Mouse (Mus musculus): ENCODE results near the gene Nipal4. TPM values are rescaled to one million over a fixed set of nuclear protein-coding genes. Genes with fewer than 3 reads are reported as not detected.

Gene Nipal4
- total RNA-seq, 2 experiments from 2014 or later, result not detected

DNA sequence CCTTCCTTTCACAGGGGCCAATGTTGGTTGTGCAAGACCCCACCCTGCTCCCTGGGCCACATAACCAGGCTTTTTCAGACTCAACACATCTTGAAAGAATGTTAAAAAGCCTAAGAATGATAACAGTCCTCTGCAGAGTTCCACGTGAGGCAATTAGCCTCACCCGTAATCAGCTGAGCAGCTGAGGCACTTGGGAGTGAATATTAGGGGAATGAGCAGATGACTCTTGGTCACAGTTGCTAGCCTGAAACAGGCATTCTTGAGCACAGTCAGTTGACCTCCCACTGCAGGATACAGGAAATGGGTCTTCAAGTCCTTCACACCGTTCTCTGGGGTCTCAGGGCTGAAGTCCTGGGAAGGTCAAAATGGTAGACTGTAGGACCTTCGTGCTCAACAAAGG lies 44.6 kb downstream of the Nipal4 start:
- no peak for ATAC-seq (replicated peaks; ENCODE audit: low FRiP score, poor library complexity, severe bottlenecking)

DNA sequence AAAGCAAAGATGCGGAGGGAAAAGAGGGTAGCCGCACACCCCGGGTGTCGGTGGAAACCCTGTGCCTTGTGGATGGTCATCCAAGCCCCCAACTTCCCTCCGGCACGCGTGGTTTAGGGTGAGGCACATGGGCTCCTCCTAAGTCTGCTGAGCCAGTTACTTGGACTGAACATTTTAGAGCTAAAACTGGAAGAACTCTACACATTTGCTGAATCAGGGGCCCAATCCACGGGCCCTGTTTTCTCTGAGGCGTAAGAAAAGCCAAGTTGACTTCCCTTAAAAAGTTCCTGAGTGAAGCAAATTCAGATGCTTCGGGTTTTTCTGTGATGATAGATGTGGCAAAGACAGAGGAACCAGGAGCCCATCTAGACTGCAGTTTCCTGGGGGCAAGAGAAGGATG lies 46.2 kb downstream of the Nipal4 start:
- ATAC-seq (replicated peaks; ENCODE audit: low FRiP score, poor library complexity, severe bottlenecking), result no peak

DNA sequence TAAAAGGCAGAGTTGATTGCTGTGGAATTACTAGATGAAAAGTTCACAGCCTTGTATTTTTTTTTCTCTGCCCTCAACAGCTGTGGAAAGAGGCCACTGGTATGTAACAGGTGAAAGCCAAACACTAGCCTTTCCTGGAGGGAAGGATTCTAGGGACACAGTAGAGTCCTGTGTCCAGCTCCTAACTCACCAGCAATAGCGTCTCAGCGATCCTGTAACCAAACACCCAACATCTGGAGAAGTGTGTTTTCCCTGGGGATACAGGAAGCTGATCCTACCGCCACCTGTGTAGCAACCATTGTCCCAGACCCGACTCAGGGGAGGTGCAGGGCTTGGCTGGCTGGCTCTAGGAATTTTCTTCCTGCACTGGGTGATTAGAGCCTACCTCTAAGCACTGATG lies 46.7 kb downstream of the Nipal4 start:
- ATAC-seq (replicated peaks; ENCODE audit: low FRiP score, poor library complexity, severe bottlenecking), result no peak

DNA sequence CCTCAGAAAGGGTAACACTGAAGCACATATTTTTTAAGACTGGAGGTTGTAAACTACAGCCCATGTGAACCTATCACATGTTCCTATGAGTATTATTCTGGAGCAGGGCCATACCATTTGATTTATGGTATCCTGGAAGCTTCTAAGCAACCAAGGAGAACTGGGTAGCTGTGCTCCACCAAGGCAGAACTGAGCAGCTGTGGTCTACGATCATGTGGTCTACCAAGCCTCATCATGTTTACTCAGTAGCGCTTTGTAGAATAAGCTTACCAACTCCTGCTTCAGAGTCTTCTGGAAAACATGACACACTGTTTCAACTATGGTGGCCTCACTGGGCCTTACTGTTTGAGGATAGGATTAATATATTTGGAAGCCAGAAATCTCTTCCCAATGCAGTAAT lies 49.8 kb downstream of the Nipal4 start:
- ATAC-seq (replicated peaks; ENCODE audit: low FRiP score, poor library complexity, severe bottlenecking), result no peak

DNA sequence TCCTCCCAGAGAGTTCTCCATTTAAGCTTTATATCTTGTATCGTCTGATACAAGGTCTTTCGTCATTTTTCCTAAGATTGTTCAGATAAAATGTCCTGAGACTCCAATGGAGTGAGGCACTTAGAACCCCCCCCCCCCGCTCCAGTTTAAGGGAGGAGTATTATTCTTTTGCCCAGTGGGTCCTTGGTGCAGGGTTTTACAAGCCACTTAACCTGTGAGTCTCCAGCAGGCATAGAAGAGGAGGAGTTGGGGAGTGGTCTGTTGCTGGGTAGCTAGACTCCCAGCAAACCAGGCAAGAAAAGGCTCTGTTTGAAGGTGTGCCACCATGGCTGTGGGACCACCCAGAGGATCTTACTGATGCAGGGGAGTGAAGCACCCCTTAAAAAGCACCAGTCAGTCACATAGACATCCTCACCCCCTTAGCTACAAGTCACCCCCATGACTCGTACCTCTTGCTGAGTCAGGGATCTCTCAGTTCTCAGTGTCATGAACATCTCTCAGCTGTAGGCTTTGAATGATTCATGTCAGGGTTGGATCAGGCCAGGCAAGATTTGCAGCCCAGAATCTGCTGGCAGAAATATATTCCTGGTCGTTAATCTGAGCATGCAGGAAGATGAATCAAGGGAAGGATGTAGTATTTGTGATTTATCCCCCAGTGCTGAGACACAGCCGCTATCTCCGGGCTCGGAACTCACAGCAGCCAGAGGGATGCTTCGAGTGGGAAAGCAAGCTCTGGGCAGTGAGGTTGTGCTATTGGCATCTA lies 50.7 kb downstream of the Nipal4 start:
- no peak for ATAC-seq (replicated peaks; ENCODE audit: low FRiP score, poor library complexity, severe bottlenecking)

DNA sequence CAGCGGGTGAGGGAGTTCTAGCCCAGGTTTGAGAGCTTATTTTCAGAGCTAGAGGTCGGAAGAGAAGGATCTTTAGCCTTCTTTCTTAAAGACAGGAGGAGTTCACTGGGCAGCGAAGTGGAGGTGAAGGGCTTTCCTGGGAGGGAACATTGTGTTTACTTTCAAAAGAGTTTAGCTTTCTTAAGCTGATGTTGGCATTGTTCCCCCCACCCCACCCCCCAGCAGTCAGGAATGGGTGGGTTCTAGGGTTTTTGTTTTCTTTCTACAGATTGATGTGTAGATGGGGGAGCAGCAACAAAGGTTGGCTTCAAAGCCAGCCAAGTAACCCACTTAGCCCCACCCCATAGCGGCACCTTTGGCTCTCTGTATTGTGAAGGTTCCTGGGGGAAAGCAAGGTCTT lies 51.3 kb downstream of the Nipal4 start:
- no peak for ATAC-seq (replicated peaks; ENCODE audit: low FRiP score, poor library complexity, severe bottlenecking)

DNA sequence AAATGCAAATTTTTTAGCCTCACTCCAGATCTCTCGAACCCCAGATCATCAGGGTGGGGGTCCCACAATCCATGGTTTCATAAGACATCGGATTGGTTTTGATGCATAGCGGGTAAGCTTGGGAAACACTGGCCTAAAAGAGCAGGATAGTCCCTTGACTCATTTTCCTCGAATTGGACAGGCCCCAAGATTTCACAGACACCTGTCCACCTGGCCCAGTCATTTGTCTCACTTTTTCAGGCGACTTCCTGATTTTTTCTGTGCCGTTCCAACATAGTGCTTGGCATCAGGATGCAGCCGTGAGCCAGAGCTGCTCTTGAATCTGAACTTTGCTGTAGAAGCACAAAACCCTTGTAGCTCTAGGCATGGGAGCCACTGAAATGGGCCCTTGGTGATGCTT lies 52.1 kb downstream of the Nipal4 start:
- ATAC-seq (replicated peaks; ENCODE audit: low FRiP score, poor library complexity, severe bottlenecking), result no peak

DNA sequence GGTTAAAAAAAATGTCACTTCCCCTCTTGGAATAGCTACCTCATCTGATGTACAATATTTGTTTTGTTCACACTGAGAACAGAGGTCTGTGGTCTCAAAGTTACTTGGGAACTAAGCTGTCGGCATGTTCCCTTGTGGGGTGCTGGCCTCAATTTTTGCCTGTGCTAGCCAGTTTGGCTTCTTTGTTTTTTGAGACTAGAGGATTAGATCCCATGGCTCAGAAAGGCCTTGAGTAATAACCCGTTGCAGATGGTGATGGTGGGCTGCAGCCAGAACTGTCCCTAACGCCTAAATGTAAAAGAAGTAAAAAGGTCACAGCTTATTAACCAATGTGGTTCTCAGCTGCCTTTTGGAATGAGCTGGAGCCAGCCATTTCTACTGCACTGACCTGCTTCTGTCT lies 53.1 kb downstream of the Nipal4 start:
- ATAC-seq (replicated peaks; ENCODE audit: low FRiP score, poor library complexity, severe bottlenecking), result no peak

DNA sequence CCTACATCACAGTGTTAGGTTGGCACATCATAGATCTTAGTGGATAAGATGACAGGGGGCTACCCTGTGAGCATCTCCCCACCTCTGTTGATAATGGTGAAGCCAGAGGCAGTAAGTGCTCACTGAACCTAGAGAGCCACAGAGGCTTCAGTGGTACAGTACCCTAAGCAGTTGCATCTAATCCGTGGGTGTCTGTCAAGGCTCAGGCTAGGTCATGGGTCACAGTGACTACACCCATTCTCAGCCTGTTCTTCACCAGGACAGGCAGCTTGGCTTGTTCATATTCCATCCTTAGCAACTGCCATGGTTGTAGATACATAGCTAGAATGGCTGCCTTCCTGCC lies 55.4 kb downstream of the Nipal4 start:
- ATAC-seq (replicated peaks; ENCODE audit: low FRiP score, poor library complexity, severe bottlenecking), result no peak

DNA sequence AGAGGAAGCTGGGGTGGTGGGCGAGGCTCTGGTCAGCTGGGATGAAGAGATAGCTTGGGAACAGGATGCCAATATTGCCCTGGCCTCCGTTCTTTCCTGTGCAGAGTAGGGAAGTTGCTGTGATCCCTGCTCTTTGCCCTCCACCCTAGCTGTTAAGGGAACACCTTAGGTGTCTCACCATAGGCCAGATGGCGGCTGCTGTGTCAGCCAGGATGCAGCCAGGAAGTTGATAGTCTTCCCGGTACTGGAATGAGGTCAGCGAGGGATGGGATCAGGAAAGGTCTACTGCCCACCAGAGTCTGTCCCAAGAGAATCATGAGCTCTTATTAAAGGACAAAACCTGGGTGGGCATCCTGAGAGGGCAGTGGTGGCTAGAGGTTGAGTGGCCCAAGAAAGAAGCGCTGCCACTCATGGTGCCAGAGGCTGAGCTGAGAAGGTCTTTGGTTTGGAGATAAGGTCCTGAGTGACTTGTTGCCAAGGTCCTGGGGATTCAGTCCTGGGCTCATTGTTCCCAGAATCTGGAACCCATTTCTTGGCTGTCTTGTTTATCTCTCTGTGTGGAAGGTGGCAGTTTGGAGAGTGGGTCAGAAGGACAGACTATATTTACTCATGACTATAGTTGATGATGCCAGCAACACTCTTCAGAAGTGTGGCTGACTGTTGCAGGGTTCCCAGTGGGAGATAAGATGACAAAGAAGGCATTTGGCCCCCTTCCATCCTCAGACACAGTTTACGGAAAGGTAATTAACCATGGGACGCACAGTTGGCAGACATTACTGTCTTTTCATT lies 56.0 kb downstream of the Nipal4 start:
- no peak for ATAC-seq (replicated peaks; ENCODE audit: low FRiP score, poor library complexity, severe bottlenecking)

DNA sequence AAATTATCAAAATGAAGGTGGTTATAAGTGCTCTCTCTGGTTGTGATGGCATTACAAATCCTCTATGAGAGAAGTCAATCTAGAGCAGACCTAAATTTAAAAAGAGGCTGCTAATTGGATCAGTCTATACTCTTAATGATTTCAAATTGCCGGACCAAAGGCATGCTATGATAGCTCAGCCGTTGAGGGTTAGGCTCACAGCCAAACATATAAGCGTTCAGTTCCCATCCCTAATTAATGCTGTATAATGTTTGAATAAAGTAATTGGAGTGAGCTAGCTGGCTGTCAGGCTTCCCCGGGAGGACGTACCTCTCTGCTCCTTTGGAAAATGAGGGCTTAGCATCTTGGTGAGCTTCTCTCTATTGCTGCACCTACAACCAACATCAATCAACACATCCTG lies 57.1 kb downstream of the Nipal4 start:
- ATAC-seq (replicated peaks; ENCODE audit: low FRiP score, poor library complexity, severe bottlenecking), result no peak

DNA sequence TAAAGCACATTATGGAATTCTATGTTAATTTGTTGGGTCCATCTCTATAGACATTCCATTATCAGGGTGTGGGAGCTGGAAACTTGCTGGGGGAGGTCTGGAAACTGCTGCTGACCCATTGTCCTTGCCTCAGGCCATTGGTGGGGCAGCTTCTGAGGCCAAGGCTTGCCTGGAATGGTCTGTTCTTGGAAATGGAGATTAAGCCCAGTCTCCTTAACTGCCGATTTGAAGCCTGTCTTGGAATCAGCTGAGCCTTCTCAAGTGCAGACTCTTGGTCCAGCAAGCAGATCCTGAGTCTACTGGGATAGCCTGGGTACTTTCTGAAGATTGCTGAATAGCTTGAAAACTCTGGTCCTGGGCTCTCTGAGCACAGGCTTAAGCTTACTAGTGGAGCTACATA lies 59.3 kb downstream of the Nipal4 start:
- no peak for ATAC-seq (replicated peaks; ENCODE audit: low FRiP score, poor library complexity, severe bottlenecking)

DNA sequence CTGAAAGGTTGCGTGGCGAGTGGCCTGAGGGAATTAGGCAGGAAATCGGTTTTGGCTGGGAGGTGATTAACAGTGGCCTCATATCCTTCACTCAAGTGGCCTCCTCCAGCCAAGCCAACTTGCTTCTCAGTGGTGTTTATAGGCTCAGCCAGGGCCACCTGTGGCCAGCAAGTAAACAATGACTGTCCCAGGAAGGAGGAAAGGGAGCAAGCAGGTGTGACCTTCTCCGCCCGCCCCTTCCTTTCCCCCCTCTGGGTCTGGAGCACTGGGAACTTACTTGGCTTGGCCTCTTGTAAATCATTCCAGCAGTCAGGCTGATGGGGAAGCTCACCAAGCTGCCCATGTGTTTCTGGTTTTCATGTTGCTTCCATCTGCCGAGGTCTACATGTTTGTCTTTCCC lies 64.2 kb downstream of the Nipal4 start:
- no peak for ATAC-seq (replicated peaks; ENCODE audit: low FRiP score, poor library complexity, severe bottlenecking)

Other genes starting within 250 kb of the Nipal4 start
- gene Lsm11, start 221.6 kb downstream of the Nipal4 start, total RNA-seq (2015; ENCODE audit: low replicate concordance), result 0.42 and 0.72 TPM in 2 replicates
- 1.3 and 1.6 TPM in 2 replicates for gene Lsm11, start 221.6 kb downstream of the Nipal4 start, total RNA-seq (2017; ENCODE audit: low replicate concordance)
- 1.4 and 1.7 TPM in 2 replicates for gene Thg1l, start 211.0 kb downstream of the Nipal4 start, total RNA-seq (2015; ENCODE audit: low replicate concordance)
- gene Thg1l, start 211.0 kb downstream of the Nipal4 start, total RNA-seq (2017; ENCODE audit: low replicate concordance), result 1.4 and 1.5 TPM in 2 replicates
- not detected in 2 replicates for gene Sox30, start 186.2 kb downstream of the Nipal4 start, total RNA-seq (2015; ENCODE audit: low replicate concordance)
- gene Sox30, start 186.2 kb downstream of the Nipal4 start, total RNA-seq (2017; ENCODE audit: low replicate concordance), result not detected in 2 replicates
- 1.7 and 8.3 TPM in 2 replicates for gene Gm12166, start 114.2 kb downstream of the Nipal4 start, total RNA-seq (2015; ENCODE audit: low replicate concordance)
- not detected in 2 replicates for gene Gm12166, start 114.2 kb downstream of the Nipal4 start, total RNA-seq (2017; ENCODE audit: low replicate concordance)
- 1.7 and 4.7 TPM in 2 replicates for gene Adam19, start 110.5 kb downstream of the Nipal4 start, total RNA-seq (2015; ENCODE audit: low replicate concordance)
- gene Adam19, start 110.5 kb downstream of the Nipal4 start, total RNA-seq (2017; ENCODE audit: low replicate concordance), result 2.4 and 4.1 TPM in 2 replicates
- gene Fndc9, start 69.0 kb upstream of the Nipal4 start, total RNA-seq (2015; ENCODE audit: low replicate concordance), result not detected in 2 replicates
- not detected in 2 replicates for gene Fndc9, start 69.0 kb upstream of the Nipal4 start, total RNA-seq (2017; ENCODE audit: low replicate concordance)
- gene Cyfip2, start 146.4 kb upstream of the Nipal4 start, total RNA-seq (2015; ENCODE audit: low replicate concordance), result 42.9 and 56.6 TPM in 2 replicates
- gene Cyfip2, start 146.4 kb upstream of the Nipal4 start, total RNA-seq (2017; ENCODE audit: low replicate concordance), result 13.5 and 14.4 TPM in 2 replicates
- 3.2 and 5.0 TPM in 2 replicates for gene Itk, start 223.0 kb upstream of the Nipal4 start, total RNA-seq (2015; ENCODE audit: low replicate concordance)
- 2.2 and 2.9 TPM in 2 replicates for gene Itk, start 223.0 kb upstream of the Nipal4 start, total RNA-seq (2017; ENCODE audit: low replicate concordance)
- gene Fam71b, start 230.1 kb upstream of the Nipal4 start, total RNA-seq (2015; ENCODE audit: low replicate concordance), result not detected in 2 replicates
- not detected in 2 replicates for gene Fam71b, start 230.1 kb upstream of the Nipal4 start, total RNA-seq (2017; ENCODE audit: low replicate concordance)

Data from erythroid progenitor cell, adult 5-6 weeks (primary cell).